ENCODE assay signal across 7 mouse cellular contexts in genomic region chr6:129423734-129424072, GRCm38 (mm10). TPM values are rescaled to one million over a fixed set of nuclear protein-coding genes. Genes with fewer than 3 reads are reported as not detected.
DNase-seq lines count a peak whose midpoint lies in the region; ATAC-seq lines count a peak whose summit lies in the region.

No protein-coding gene starts in this region.

- H3K9me3 ChIP-seq in midbrain, embryonic 13.5 days = no peaks in the 10 kb centered on the region

- ATAC-seq in midbrain, embryonic 13.5 days = peak; percentile 95

- no peak overlapping the region for H3K9ac ChIP-seq in midbrain, embryonic 13.5 days (replicated peaks)

- H3K27ac ChIP-seq in midbrain, embryonic 13.5 days = no peak overlapping the region

- WGBS in midbrain, embryonic 13.5 days = 21% methylated on average over 1 of the region's 1 CpGs

- peak; percentile 83 for DNase-seq in adrenal gland, adult 2 months
- peak; percentile 55 for DNase-seq in embryo, embryonic 11 days
- DNase-seq in gastrocnemius, postnatal 4 days (ENCODE audit: low spot score in 2 of 2) = peak; percentile 56 to 72
- peak; percentile 84 for DNase-seq in kidney, adult 11 months
- peak; percentile 69 for DNase-seq in left cerebral cortex, postnatal 4 days
- peak; percentile 44 for DNase-seq in spleen, adult 12 weeks (ENCODE audit: low spot score)

- H3K4me3 ChIP-seq in midbrain, embryonic 13.5 days (replicated peaks) = no peak overlapping the region

- no peaks in the 10 kb centered on the region for H3K36me3 ChIP-seq in midbrain, embryonic 13.5 days

- intact Hi-C loops in left cerebral cortex, postnatal 4 days (cut with DNase I) = no loop called here

- 0 out of 2 replicates have a peak, but pooled peaks cover 5% of the 10 kb centered on the region for H3K4me1 ChIP-seq in midbrain, embryonic 13.5 days (replicated peaks)

- no peak overlapping the region for H3K4me2 ChIP-seq in midbrain, embryonic 13.5 days (replicated peaks)

- no peaks in the 10 kb centered on the region for H3K27me3 ChIP-seq in midbrain, embryonic 13.5 days

RNA-seq across cellular contexts. Expression of gene Clec9a, which starts 15.0 kb away (rescaled TPM):
- under 1 TPM; 0.23 to 0.73 TPM for total RNA-seq in adrenal gland, adult 2 months (2021)
- polyA plus RNA-seq in adrenal gland, adult 2 months (2012; rRNA removed) = 0.20 and 0.24 TPM in 2 replicates
- total RNA-seq in gastrocnemius, postnatal 4 days (2021) = not detected
- not detected for total RNA-seq in left cerebral cortex, postnatal 4 days (2021)
- 0.22 and 0.23 TPM in 2 replicates for polyA plus RNA-seq in midbrain, embryonic 13.5 days (2015; fragmentation: Nextera tagmentation; extraction: Ambion mirVana)

RNA-seq across cellular contexts. Expression of gene Clec1b, which starts 26.6 kb away (rescaled TPM):
- total RNA-seq in adrenal gland, adult 2 months (2021) = under 1 TPM; 0.35 to 0.43 TPM
- polyA plus RNA-seq in adrenal gland, adult 2 months (2012; rRNA removed) = 0.18 TPM in 1 of 2 replicates, not detected in the other
- total RNA-seq in gastrocnemius, postnatal 4 days (2021) = under 1 TPM; 0.34 to 0.71 TPM
- under 1 TPM in 1 of 2 experiments, not detected in 1; 0.68 TPM for total RNA-seq in left cerebral cortex, postnatal 4 days (2021)
- 3.6 and 3.9 TPM in 2 replicates for polyA plus RNA-seq in midbrain, embryonic 13.5 days (2015; fragmentation: Nextera tagmentation; extraction: Ambion mirVana)

RNA-seq across cellular contexts. Expression of gene Clec1a, which starts 28.1 kb away (rescaled TPM):
- total RNA-seq in adrenal gland, adult 2 months (2021) = 1 to 10 TPM; 3.3 to 6.7 TPM
- 1.5 TPM in 2 replicates for polyA plus RNA-seq in adrenal gland, adult 2 months (2012; rRNA removed)
- total RNA-seq in gastrocnemius, postnatal 4 days (2021) = 1 to 10 TPM; 5.9 to 6.2 TPM
- total RNA-seq in left cerebral cortex, postnatal 4 days (2021) = 1 to 10 TPM; 1.3 to 2.1 TPM
- 1.7 and 1.8 TPM in 2 replicates for polyA plus RNA-seq in midbrain, embryonic 13.5 days (2015; fragmentation: Nextera tagmentation; extraction: Ambion mirVana)

RNA-seq across cellular contexts. Expression of gene Clec12b, which starts 38.0 kb away (rescaled TPM):
- total RNA-seq in adrenal gland, adult 2 months (2021) = under 1 TPM in 1 of 2 experiments, not detected in 1; 0.20 TPM
- polyA plus RNA-seq in adrenal gland, adult 2 months (2012; rRNA removed) = not detected in 2 replicates
- under 1 TPM; 0.34 to 0.54 TPM for total RNA-seq in gastrocnemius, postnatal 4 days (2021)
- total RNA-seq in left cerebral cortex, postnatal 4 days (2021) = not detected
- 0.12 TPM in 1 of 2 replicates, not detected in the other for polyA plus RNA-seq in midbrain, embryonic 13.5 days (2015; fragmentation: Nextera tagmentation; extraction: Ambion mirVana)
